Mouse (Mus musculus) bone marrow macrophage, adult 2 months (primary cell): Measurements from ENCODE around the gene Arih2.

Experiments used
- CTCF ChIP-seq: IDR thresholded peaks from 2 replicates; pipeline ENCODE4 v1.5.1; 2012; ENCODE audit warnings: low read depth, mild to moderate bottlenecking, low read length, moderate library complexity
- POLR2A ChIP-seq: IDR thresholded peaks from 2 replicates; pipeline ENCODE4 v1.6.1; 2012; ENCODE audit warnings: mild to moderate bottlenecking, low read depth, low read length, borderline replicate concordance

DNA sequence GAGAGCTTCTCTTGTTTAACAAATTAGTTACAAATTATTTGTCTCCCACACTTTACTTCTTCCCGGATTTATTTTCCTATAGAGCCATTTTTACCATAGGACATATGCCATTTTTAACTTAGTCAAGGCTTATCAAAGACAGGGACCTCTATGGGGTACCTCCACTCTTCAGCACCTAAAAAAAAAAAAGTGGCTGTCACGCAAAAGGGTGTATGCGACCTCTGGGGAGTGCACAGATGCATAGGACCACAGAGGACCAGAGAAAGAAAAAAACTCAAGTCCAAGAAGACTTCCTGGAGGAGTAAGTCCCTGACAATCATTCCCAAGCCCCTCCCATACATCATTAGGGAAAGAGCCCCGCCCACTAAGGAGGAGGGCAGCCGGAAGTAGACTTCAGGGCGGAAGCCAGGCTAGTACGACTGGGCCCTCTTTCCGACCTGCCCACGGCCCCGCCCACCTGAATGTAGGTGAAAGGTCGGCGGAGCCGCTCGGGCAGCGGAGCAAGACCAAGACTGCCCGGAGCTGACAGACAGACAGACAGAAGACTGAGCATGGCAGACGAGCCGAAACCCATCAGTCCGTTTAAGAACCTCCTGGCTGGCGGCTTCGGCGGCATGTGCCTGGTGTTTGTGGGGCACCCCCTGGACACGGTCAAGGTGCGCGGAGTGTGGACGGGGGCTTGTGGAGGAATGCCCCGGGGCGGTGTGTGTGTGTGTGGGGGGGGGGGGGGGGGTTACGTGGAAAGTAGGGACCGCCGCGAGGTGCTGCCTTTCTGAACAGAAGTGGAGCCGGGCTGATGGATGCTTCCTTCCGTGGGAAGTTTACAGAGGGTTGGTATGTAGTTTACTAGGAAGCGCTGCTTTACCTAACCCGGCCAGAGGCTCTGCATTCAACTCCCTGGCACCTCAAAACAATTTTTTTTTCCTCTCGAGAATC lies 12.8 kb upstream of the Arih2 start, which contains the start of gene Slc25a20:
- TF ChIP-seq CTCF (no peak), POLR2A (no peak)
